Mouse (Mus musculus) brain, embryonic 14.5 days (tissue): Measurements from ENCODE around the gene Itpr3.

Experiments
- CTCF ChIP-seq: fragments of 200-500 bp; IDR thresholded peaks from 2 replicates; pipeline ENCODE4 v1.5.1; 2012; ENCODE audit warnings: inconsistent platforms, mild to moderate bottlenecking, moderate library complexity, borderline replicate concordance; ENCODE audit not compliant: insufficient read depth, insufficient read length; ENCODE audit errors: extremely low read depth
- POLR2A ChIP-seq: fragments of 200-500 bp; IDR thresholded peaks from 2 replicates; pipeline ENCODE4 v1.6.1; 2012; ENCODE audit warnings: mild to moderate bottlenecking, inconsistent platforms, borderline replicate concordance; ENCODE audit not compliant: poor library complexity, insufficient read depth, insufficient read length, severe bottlenecking; ENCODE audit errors: extremely low read depth

DNA sequence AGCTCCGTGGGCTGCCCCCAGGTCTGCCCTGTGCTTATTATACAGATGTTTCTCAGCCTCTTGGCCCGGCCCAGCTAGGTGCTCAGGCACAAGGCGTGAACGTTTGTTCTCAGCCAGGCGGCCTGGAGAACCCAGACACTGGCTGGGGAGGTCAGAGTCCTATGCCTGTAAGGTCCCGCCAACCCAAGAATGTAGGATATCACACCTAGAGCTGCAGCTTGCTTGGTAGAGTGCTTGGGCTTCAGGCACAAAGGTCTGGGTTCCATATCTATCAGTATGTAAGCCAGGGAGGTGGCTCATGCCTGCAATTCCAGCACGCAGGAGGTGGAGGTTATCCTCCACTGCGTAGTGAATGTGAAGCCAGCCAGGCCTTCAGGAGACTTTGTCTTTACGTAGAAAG is 33.0 kb downstream of the Itpr3 start:
- TF ChIP-seq POLR2A (no peak), CTCF (no peak)
